Mouse (Mus musculus) liver, embryonic 14.5 days (tissue): Measurements from ENCODE around the gene Slc35c1. TPM values are rescaled to one million over a fixed set of nuclear protein-coding genes. Genes with fewer than 3 reads are reported as not detected.
"Not testable (repeated sequence)": the region's sequence is repeated elsewhere in the genome, so short reads cannot be mapped to it uniquely, and the experiment has no call there.

Source experiments
- ATAC-seq: fragments of 200-750 bp; cut with Nextera tagmentation; 2 replicates; pipeline ENCODE4 v1.8.0; 2017; ENCODE audit warnings: moderate number of reproducible peaks, mild to moderate bottlenecking, moderate library complexity; ENCODE audit not compliant: insufficient read depth
- DNase-seq, 3 experiments: peaks; one replicate each; pipeline ENCODE4 v3.0.0-alpha.2; 2012 to 2013; ENCODE audit warnings: low read depth in 3 of 3, low spot score in 3 of 3
- H3K27ac ChIP-seq: fragments of 300-500 bp; sonication (generic); 2 replicates; pipeline ENCODE4 v1.5.1; 2014; ENCODE audit warnings: moderate library complexity, mild to moderate bottlenecking, control low read depth, inconsistent platforms
- H3K27me3 ChIP-seq: fragments of 300-500 bp; sonication (generic); 2 replicates; pipeline ENCODE4 v1.6.1; 2014; ENCODE audit warnings: mild to moderate bottlenecking, low read length, moderate library complexity; ENCODE audit not compliant: control insufficient read depth, insufficient read depth
- H3K36me3 ChIP-seq: fragments of 300-500 bp; sonication (generic); replicated peaks from 2 replicates; pipeline ENCODE4 v1.6.1; 2014; ENCODE audit warnings: low read depth; ENCODE audit not compliant: control insufficient read depth, insufficient read depth
- H3K4me1 ChIP-seq, 2 experiments: fragments of 200-500 bp in 1 of 2; fragments of 300-500 bp in 1 of 2; sonication (generic) in 1 of 2; replicated peaks; 2 replicates each; pipeline ENCODE4 v1.6.1; 2012 to 2014; ENCODE audit warnings: antibody characterized with exemption in 1 of 2, inconsistent platforms in 1 of 2, low read length in 1 of 2; ENCODE audit not compliant: control insufficient read depth in 2 of 2, insufficient read depth in 2 of 2
- H3K4me2 ChIP-seq: fragments of 300-500 bp; sonication (generic); 2 replicates; pipeline ENCODE4 v1.6.1; 2014; ENCODE audit warnings: low read depth, mild to moderate bottlenecking, control low read depth, moderate library complexity
- H3K4me3 ChIP-seq, 2 experiments: fragments of 200-500 bp in 1 of 2; fragments of 300-500 bp in 1 of 2; sonication (generic) in 1 of 2; 2 replicates each; pipeline ENCODE4 v1.5.1; 2012 to 2014; ENCODE audit warnings: low read depth in 2 of 2, low read length in 2 of 2, mild to moderate bottlenecking in 2 of 2, control low read depth in 1 of 2, inconsistent platforms in 1 of 2, moderate library complexity in 1 of 2; ENCODE audit not compliant: insufficient read depth in 1 of 2
- H3K9ac ChIP-seq: fragments of 300-500 bp; sonication (generic); replicated peaks from 2 replicates; pipeline ENCODE4 v1.6.1; 2014; ENCODE audit warnings: mild to moderate bottlenecking, control low read depth, moderate library complexity
- H3K9me3 ChIP-seq: fragments of 300-500 bp; sonication (generic); 2 replicates; pipeline ENCODE4 v1.6.1; 2016; ENCODE audit warnings: low read length, mixed read lengths; ENCODE audit not compliant: control insufficient read depth
- CTCF ChIP-seq: IDR thresholded peaks from 2 replicates; pipeline ENCODE4 v1.5.1; 2016; ENCODE audit warnings: antibody characterized with exemption, low read depth, control low read depth
- EP300 ChIP-seq: IDR thresholded peaks from 2 replicates; pipeline ENCODE4 v1.6.1; 2016; ENCODE audit warnings: antibody characterized with exemption, low read depth
- WGBS: fragments of 180-500 bp; shearing (Covaris S2); extraction: QIAGEN DNeasy Blood & Tissue Kit; methylation state at CpG from one replicate; pipeline ENCODE4 v1.1.7; 2014; ENCODE audit not compliant: insufficient replicate concordance; 5-methylcytosine and 5-hydroxymethylcytosine counted together
- polyA plus RNA-seq, 2 experiments: library from polyadenylated mRNA; depleted of rRNA in 1 of 2; stranded (reverse) in 1 of 2; unstranded in 1 of 2; fragments of >200 nt; fragmentation: Nextera tagmentation in 1 of 2; extraction: Ambion mirVana in 1 of 2; gene quantifications; 2 replicates each; pipeline versions ENCODE4 v1.2.1 to v1.2.3; 2012 to 2014

The Slc35c1 gene
- polyA plus RNA-seq, 2 experiments = 7.0 to 9.9 TPM

- H3K4me1 ChIP-seq = peaks cover 0 to 4% of the 10 kb centered on the region in 2 experiments; a peak in 1 of 4 replicates
- ATAC-seq (no peak), DNase-seq (peak in 1 of 3 experiments; percentile 12)
- 19% methylated on average over 23 of the region's 23 CpGs for WGBS
- no peaks in the 10 kb centered on the region for H3K9me3 ChIP-seq
- no peaks in the 10 kb centered on the region for H3K36me3 ChIP-seq
- H3K4me2 ChIP-seq = peak overlapping the region; percentile 52
- peaks cover 12% of the 10 kb centered on the region for H3K27me3 ChIP-seq
- H3K9ac ChIP-seq = no peak overlapping the region
- H3K27ac ChIP-seq = no peak overlapping the region
- H3K4me3 ChIP-seq = peak overlapping the region; percentile 2 to 26; a peak in 3 of 4 replicates
- TF ChIP-seq CTCF (no peak), EP300 (no peak)
Measured at GRCm38 (mm10) chr2:92484256-92485025, 24.1 kb upstream of the Slc35c1 start.

- Histone ChIP-seq H3K4me1 (peaks cover 0 to 4% of the 10 kb centered on the region in 2 experiments; a peak in 1 of 4 replicates), H3K9ac (no peak overlapping the region), H3K9me3 (no peaks in the 10 kb centered on the region), H3K27me3 (peaks cover 12% of the 10 kb centered on the region), H3K4me2 (no peak overlapping the region), H3K4me3 (no peak overlapping the region), H3K27ac (no peak overlapping the region), H3K36me3 (no peaks in the 10 kb centered on the region)
- no peak for ATAC-seq
- 22% methylated on average over 5 of the region's 5 CpGs for WGBS
- no peak for TF ChIP-seq EP300
- TF ChIP-seq CTCF = no peak
- DNase-seq = no peak
Measured at GRCm38 (mm10) chr2:92483505-92483904, 23.2 kb upstream of the Slc35c1 start.

GRCm38 (mm10) chr2:92482551-92482950, 22.2 kb upstream of the Slc35c1 start:
- no peak for ATAC-seq
- no peak overlapping the region for H3K9ac ChIP-seq
- 13% methylated on average over 1 of the region's 1 CpGs for WGBS
- no peak overlapping the region for H3K4me3 ChIP-seq
- H3K4me1 ChIP-seq = peaks cover 0 to 4% of the 10 kb centered on the region in 2 experiments; a peak in 1 of 4 replicates
- TF ChIP-seq EP300 = no peak
- no peak for TF ChIP-seq CTCF
- H3K27me3 ChIP-seq = peaks cover 12% of the 10 kb centered on the region
- no peak overlapping the region for H3K27ac ChIP-seq
- no peak overlapping the region for H3K4me2 ChIP-seq
- H3K9me3 ChIP-seq = no peaks in the 10 kb centered on the region
- H3K36me3 ChIP-seq = no peaks in the 10 kb centered on the region
- no peak for DNase-seq

GRCm38 (mm10) chr2:92478313-92478688, 18.0 kb upstream of the Slc35c1 start:
- DNase-seq = no peak
- Histone ChIP-seq H3K4me3 (no peak overlapping the region), H3K4me1 (no peaks in the 10 kb centered on the region), H3K36me3 (no peaks in the 10 kb centered on the region), H3K27me3 (no peaks in the 10 kb centered on the region), H3K4me2 (no peak overlapping the region), H3K9ac (no peak overlapping the region), H3K27ac (no peak overlapping the region), H3K9me3 (no peaks in the 10 kb centered on the region)
- 52% methylated on average over 4 of the region's 4 CpGs for WGBS
- no peak for TF ChIP-seq CTCF
- TF ChIP-seq EP300 = no peak
- ATAC-seq = no peak

GRCm38 (mm10) chr2:92477672-92478312, 17.5 kb upstream of the Slc35c1 start:
- H3K4me3 ChIP-seq = no peak overlapping the region
- H3K9me3 ChIP-seq = no peaks in the 10 kb centered on the region
- H3K36me3 ChIP-seq = no peaks in the 10 kb centered on the region
- H3K27me3 ChIP-seq = no peaks in the 10 kb centered on the region
- H3K27ac ChIP-seq = no peak overlapping the region
- TF ChIP-seq EP300 (no peak), CTCF (no peak)
- no peaks in the 10 kb centered on the region for H3K4me1 ChIP-seq
- ATAC-seq (no peak), DNase-seq (no peak)
- H3K4me2 ChIP-seq = no peak overlapping the region
- WGBS = 72% methylated on average over 12 of the region's 12 CpGs
- no peak overlapping the region for H3K9ac ChIP-seq

GRCm38 (mm10) chr2:92476580-92476979, 16.2 kb upstream of the Slc35c1 start:
- not testable (repeated sequence) for H3K4me2 ChIP-seq, DNase-seq

More at GRCm38 (mm10) chr2:92476580-92476979, 16.2 kb upstream of the Slc35c1 start:
- WGBS = 58% methylated on average over 7 of the region's 7 CpGs
- ATAC-seq, H3K27me3 ChIP-seq, H3K27ac ChIP-seq, H3K4me1 ChIP-seq, H3K9ac ChIP-seq, H3K4me3 ChIP-seq, H3K9me3 ChIP-seq, H3K36me3 ChIP-seq: not testable (repeated sequence)
